Comparison of ENCODE assay signal across 8 mouse cellular contexts in the genomic region with DNA sequence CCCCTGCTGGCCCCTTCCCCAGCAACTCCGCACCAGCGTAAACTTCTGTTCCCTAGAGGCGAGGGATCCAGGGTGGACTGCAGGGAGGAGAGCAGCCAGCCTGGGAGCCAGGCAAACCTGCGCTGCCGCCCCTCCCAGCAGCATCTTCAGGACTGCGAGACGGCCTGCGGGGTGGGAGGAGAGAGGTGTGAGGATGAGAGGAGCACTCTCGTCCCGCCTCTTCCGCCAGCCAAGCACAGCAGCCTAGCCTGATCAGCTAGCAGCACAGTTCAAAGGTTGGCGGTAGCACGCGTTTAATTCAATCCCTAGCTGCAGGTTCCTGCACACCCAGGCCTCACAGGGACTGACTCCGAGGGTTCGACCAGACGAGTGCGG. TPM values are rescaled to one million over a fixed set of nuclear protein-coding genes. Genes with fewer than 3 reads are reported as not detected.
DNase-seq lines count a peak whose midpoint lies in the region; ATAC-seq and TF ChIP-seq lines count a peak whose summit lies in the region.

No protein-coding gene starts in this region.

- WGBS in cerebellum, adult 2 months, result under 1% methylated on average over 18 of the region's 18 CpGs
- under 1% methylated on average over 18 of the region's 18 CpGs for WGBS in kidney, postnatal 0 days
- WGBS in lung, embryonic 16.5 days, result under 1% methylated on average over 18 of the region's 18 CpGs
- 1% methylated on average over 18 of the region's 18 CpGs for WGBS in olfactory bulb, adult 2 months

- H3K4me2 ChIP-seq in kidney, postnatal 0 days (ENCODE audit: low read length), result peak overlapping the region; percentile 84
- peak overlapping the region; percentile 95 for H3K4me2 ChIP-seq in lung, embryonic 16.5 days (ENCODE audit: low read depth, low read length)

- H3K27me3 ChIP-seq in cerebellum, adult 2 months (ENCODE audit: control insufficient read depth, insufficient read depth, low read length), result no peaks in the 10 kb centered on the region
- H3K27me3 ChIP-seq in kidney, postnatal 0 days (ENCODE audit: insufficient read depth, low read length), result no peaks in the 10 kb centered on the region
- no peaks in the 10 kb centered on the region for H3K27me3 ChIP-seq in lung, embryonic 16.5 days (ENCODE audit: control insufficient read depth, insufficient read depth, low read depth, low read length)

- peak; percentile 63 for DNase-seq in urinary bladder, postnatal 14 days (ENCODE audit: low spot score)
- DNase-seq in urinary bladder, postnatal 25 days (ENCODE audit: low spot score), result no peak
- peak in 1 of 2 experiments; percentile 77 for DNase-seq in cerebellum, adult 2 months
- peak; percentile 42 to 59 for DNase-seq in frontal cortex, postnatal 25 days (ENCODE audit: low spot score in 2 of 2)
- peak; percentile 94 for DNase-seq in kidney, postnatal 0 days (ENCODE audit: low spot score)
- DNase-seq in thymus, postnatal 4 days, result peak; percentile 87

- H3K4me3 ChIP-seq in cerebellum, adult 2 months (replicated peaks; ENCODE audit: insufficient read depth, low read depth, low read length), result peak overlapping the region; percentile 67
- peak overlapping the region; percentile 66 for H3K4me3 ChIP-seq in kidney, postnatal 0 days (replicated peaks; ENCODE audit: low read depth, low read length)
- H3K4me3 ChIP-seq in lung, embryonic 16.5 days (ENCODE audit: low read length), result peak overlapping the region; percentile 79
- peak overlapping the region; percentile 67 for H3K4me3 ChIP-seq in olfactory bulb, adult 2 months (ENCODE audit: insufficient read depth, low read depth, low read length)

- H3K9me3 ChIP-seq in kidney, postnatal 0 days (replicated peaks; ENCODE audit: low read length), result no peaks in the 10 kb centered on the region
- H3K9me3 ChIP-seq in lung, embryonic 16.5 days (ENCODE audit: control insufficient read depth, low read length), result no peaks in the 10 kb centered on the region

- H3K9ac ChIP-seq in kidney, postnatal 0 days (ENCODE audit: low read depth, low read length), result peak overlapping the region; percentile 77
- peak overlapping the region; percentile 67 for H3K9ac ChIP-seq in lung, embryonic 16.5 days (ENCODE audit: low read length)

- TF ChIP-seq POLR2A in cerebellum, adult 2 months (IDR thresholded peaks at IDR 0.05; ENCODE audit: borderline replicate concordance, insufficient read depth, low read length), result peak; percentile 50
- TF ChIP-seq POLR2A in olfactory bulb, adult 2 months (IDR thresholded peaks at IDR 0.05; ENCODE audit: insufficient read depth, low read depth, low read length), result peak; percentile 27; the same call in 1 of the 2 replicates

- H3K27ac ChIP-seq in cerebellum, adult 2 months (ENCODE audit: insufficient read depth, low read length), result no peak overlapping the region
- H3K27ac ChIP-seq in kidney, postnatal 0 days, result peak overlapping the region; percentile 91
- H3K27ac ChIP-seq in lung, embryonic 16.5 days (ENCODE audit: low read length), result peak overlapping the region; percentile 95
- peak overlapping the region; percentile 34 for H3K27ac ChIP-seq in olfactory bulb, adult 2 months (ENCODE audit: insufficient read depth, low read depth, low read length)

- TF ChIP-seq CTCF in cerebellum, adult 2 months (IDR thresholded peaks at IDR 0.05; ENCODE audit: borderline replicate concordance, insufficient read depth, low read depth, low read length), result no peak
- no peak for TF ChIP-seq CTCF in kidney, postnatal 0 days (IDR thresholded peaks at IDR 0.05; ENCODE audit: low read depth)
- TF ChIP-seq CTCF in olfactory bulb, adult 2 months (IDR thresholded peaks at IDR 0.05; ENCODE audit: insufficient read depth, low read depth, low read length), result no peak

- ATAC-seq in kidney, postnatal 0 days (replicated peaks; ENCODE audit: low FRiP score, low read depth), result peak; percentile 77
- peak; percentile 70 for ATAC-seq in lung, embryonic 16.5 days (ENCODE audit: low read depth)

- peaks cover 27% of the 10 kb centered on the region for H3K36me3 ChIP-seq in kidney, postnatal 0 days (ENCODE audit: insufficient read depth, low read length)
- peaks cover 7% of the 10 kb centered on the region for H3K36me3 ChIP-seq in lung, embryonic 16.5 days (ENCODE audit: control insufficient read depth, insufficient read depth, low read length)

- peaks cover 14% of the 10 kb centered on the region; the same call in 1 of the 2 replicates for H3K4me1 ChIP-seq in cerebellum, adult 2 months (ENCODE audit: control insufficient read depth, insufficient read depth, low read length)
- H3K4me1 ChIP-seq in kidney, postnatal 0 days (replicated peaks; ENCODE audit: insufficient read depth, low read length), result peaks cover 5% of the 10 kb centered on the region
- H3K4me1 ChIP-seq in lung, embryonic 16.5 days (replicated peaks; ENCODE audit: control insufficient read depth, insufficient read depth, low read length), result peaks cover 16% of the 10 kb centered on the region
- peaks cover 23% of the 10 kb centered on the region for H3K4me1 ChIP-seq in olfactory bulb, adult 2 months (ENCODE audit: control insufficient read depth, insufficient read depth, low read length)

RNA-seq across cellular contexts. Expression of gene Inafm1, which starts 0.3 kb away (rescaled TPM):
- 60.1 and 61.1 TPM in 2 replicates for polyA plus RNA-seq in cerebellum, adult 2 months (2012; rRNA removed)
- polyA plus RNA-seq in kidney, postnatal 0 days (2015; fragmentation: Nextera tagmentation; extraction: Ambion mirVana), result 28.2 and 32.0 TPM in 2 replicates
- polyA plus RNA-seq in lung, embryonic 16.5 days (2015; fragmentation: Nextera tagmentation; extraction: Ambion mirVana), result 12.1 and 12.3 TPM in 2 replicates
- polyA plus RNA-seq in olfactory bulb, adult 2 months (2012; ENCODE audit: insufficient read depth, insufficient read length, low replicate concordance, missing spikeins), result not detected in 2 replicates

RNA-seq across cellular contexts. Expression of gene Ccdc9, which starts 12.8 kb away (rescaled TPM):
- polyA plus RNA-seq in cerebellum, adult 2 months (2012; rRNA removed), result 81.1 and 91.1 TPM in 2 replicates
- 14.2 and 17.1 TPM in 2 replicates for polyA plus RNA-seq in kidney, postnatal 0 days (2015; fragmentation: Nextera tagmentation; extraction: Ambion mirVana)
- polyA plus RNA-seq in lung, embryonic 16.5 days (2015; fragmentation: Nextera tagmentation; extraction: Ambion mirVana), result 20.1 and 25.9 TPM in 2 replicates
- polyA plus RNA-seq in olfactory bulb, adult 2 months (2012; ENCODE audit: insufficient read depth, insufficient read length, low replicate concordance, missing spikeins), result not detected in 2 replicates

RNA-seq across cellular contexts. Expression of gene C5ar1, which starts 14.4 kb away (rescaled TPM):
- 0.75 and 0.95 TPM in 2 replicates for polyA plus RNA-seq in cerebellum, adult 2 months (2012; rRNA removed)
- 3.1 and 3.4 TPM in 2 replicates for polyA plus RNA-seq in kidney, postnatal 0 days (2015; fragmentation: Nextera tagmentation; extraction: Ambion mirVana)
- 3.4 and 3.6 TPM in 2 replicates for polyA plus RNA-seq in lung, embryonic 16.5 days (2015; fragmentation: Nextera tagmentation; extraction: Ambion mirVana)
- polyA plus RNA-seq in olfactory bulb, adult 2 months (2012; ENCODE audit: insufficient read depth, insufficient read length, low replicate concordance, missing spikeins), result not detected in 2 replicates

RNA-seq across cellular contexts. Expression of gene C5ar2, which starts 29.8 kb away (rescaled TPM):
- 0.19 and 0.20 TPM in 2 replicates for polyA plus RNA-seq in cerebellum, adult 2 months (2012; rRNA removed)
- 0.08 and 0.11 TPM in 2 replicates for polyA plus RNA-seq in kidney, postnatal 0 days (2015; fragmentation: Nextera tagmentation; extraction: Ambion mirVana)
- 0.44 and 0.53 TPM in 2 replicates for polyA plus RNA-seq in lung, embryonic 16.5 days (2015; fragmentation: Nextera tagmentation; extraction: Ambion mirVana)
- not detected in 2 replicates for polyA plus RNA-seq in olfactory bulb, adult 2 months (2012; ENCODE audit: insufficient read depth, insufficient read length, low replicate concordance, missing spikeins)

RNA-seq across cellular contexts. Expression of gene Bbc3, which starts 34.4 kb away (rescaled TPM):
- 17.0 and 20.3 TPM in 2 replicates for polyA plus RNA-seq in cerebellum, adult 2 months (2012; rRNA removed)
- polyA plus RNA-seq in kidney, postnatal 0 days (2015; fragmentation: Nextera tagmentation; extraction: Ambion mirVana), result 12.4 and 13.1 TPM in 2 replicates
- 12.4 and 14.3 TPM in 2 replicates for polyA plus RNA-seq in lung, embryonic 16.5 days (2015; fragmentation: Nextera tagmentation; extraction: Ambion mirVana)
- not detected in 2 replicates for polyA plus RNA-seq in olfactory bulb, adult 2 months (2012; ENCODE audit: insufficient read depth, insufficient read length, low replicate concordance, missing spikeins)

Comparison
In these comparisons a context has a peak if more than half of its experiments do, and no peak if none do; other contexts are left out.
1. RNA of gene Inafm1, which starts 0.3 kb away (polyA plus RNA-seq): 60.1 to 61.1 TPM in cerebellum, adult 2 months, 28.2 to 32.0 TPM in kidney, postnatal 0 days and 12.1 to 12.3 TPM in lung, embryonic 16.5 days; not detected in olfactory bulb, adult 2 months; every median in the first group is over 10 times any median in the second.
2. Peak in every context shown above with its lines, with median percentiles within 50 percentile points of each other: H3K4me3 ChIP-seq.